Mouse (Mus musculus): ENCODE measurements around the gene Pnpla2.

Pnpla2 gene

GRCm38 (mm10) chr7:141431434-141432185, 23.4 kb upstream of the Pnpla2 start:
- DNase-seq (ENCODE audit: low spot score in 2 of 2) = no peak

- DNase-seq (ENCODE audit: low spot score in 2 of 2) = no peak
Measured at GRCm38 (mm10) chr7:141432186-141432611, 22.8 kb upstream of the Pnpla2 start.

- peak in 1 of 2 experiments; percentile 46 for DNase-seq (ENCODE audit: low spot score in 2 of 2)
Measured at GRCm38 (mm10) chr7:141432741-141433516, 22.1 kb upstream of the Pnpla2 start.

GRCm38 (mm10) chr7:141433517-141434400, 21.2 kb upstream of the Pnpla2 start:
- DNase-seq (ENCODE audit: low spot score in 2 of 2) = no peak

- DNase-seq (ENCODE audit: low spot score in 2 of 2) = no peak
Measured at GRCm38 (mm10) chr7:141434464-141434863, 20.5 kb upstream of the Pnpla2 start.

- no peak for DNase-seq (ENCODE audit: low spot score in 2 of 2)
Measured at GRCm38 (mm10) chr7:141435129-141435855, 19.7 kb upstream of the Pnpla2 start.

- DNase-seq (ENCODE audit: low spot score in 2 of 2) = no peak
Measured at GRCm38 (mm10) chr7:141435856-141436522, 19.0 kb upstream of the Pnpla2 start.

GRCm38 (mm10) chr7:141436523-141436892, 18.5 kb upstream of the Pnpla2 start:
- no peak for DNase-seq (ENCODE audit: low spot score in 2 of 2)

GRCm38 (mm10) chr7:141437178-141438120, 17.5 kb upstream of the Pnpla2 start, which contains the start of gene Slc25a22:
Gene Slc25a22 (minus strand): TSS chr7:141437892.
- DNase-seq (ENCODE audit: low spot score in 2 of 2) = peak; percentile 74 to 83

GRCm38 (mm10) chr7:141438201-141438968, 16.6 kb upstream of the Pnpla2 start:
- DNase-seq (ENCODE audit: low spot score in 2 of 2) = no peak

- no peak for DNase-seq (ENCODE audit: low spot score in 2 of 2)
Measured at GRCm38 (mm10) chr7:141439140-141439679, 15.8 kb upstream of the Pnpla2 start.

GRCm38 (mm10) chr7:141439811-141440210, 15.2 kb upstream of the Pnpla2 start:
- no peak for DNase-seq (ENCODE audit: low spot score in 2 of 2)

GRCm38 (mm10) chr7:141440613-141441012, 14.4 kb upstream of the Pnpla2 start:
- peak in 1 of 2 experiments; percentile 57 for DNase-seq (ENCODE audit: low spot score in 2 of 2)

GRCm38 (mm10) chr7:141441460-141441859, 13.5 kb upstream of the Pnpla2 start:
- no peak for DNase-seq (ENCODE audit: low spot score in 2 of 2)

- DNase-seq (ENCODE audit: low spot score in 2 of 2) = no peak
Measured at GRCm38 (mm10) chr7:141442199-141442598, 12.8 kb upstream of the Pnpla2 start.

- peak in 1 of 2 experiments; percentile 29 for DNase-seq (ENCODE audit: low spot score in 2 of 2)
Measured at GRCm38 (mm10) chr7:141443081-141443821, 11.7 kb upstream of the Pnpla2 start.

GRCm38 (mm10) chr7:141443828-141444237, 11.2 kb upstream of the Pnpla2 start, which contains the start of gene Pidd1:
Gene Pidd1 (minus strand): TSS chr7:141444025.
- DNase-seq (ENCODE audit: low spot score in 2 of 2) = peak in 1 of 2 experiments; percentile 30

All from cerebellum, postnatal 4 days (tissue).